Mouse (Mus musculus) kidney, adult 10 weeks (tissue): Measurements from ENCODE around the gene Ms4a4d. TPM values are rescaled to one million over a fixed set of nuclear protein-coding genes. Genes with fewer than 3 reads are reported as not detected.

Experiments
- polyA plus RNA-seq: library from polyadenylated mRNA; stranded (reverse); fragments of 350-450 nt; fragmentation: Illumina TruSeq; extraction: RNeasy Lipid Tissue Mini Kit (QIAGEN cat#74804); gene quantifications from one replicate; pipeline ENCODE4 v1.2.3, GENCODE M21; 2014; ENCODE audit warnings: low read depth, low replicate concordance

The Ms4a4d gene
- polyA plus RNA-seq: 2.9 TPM

GRCm38 (mm10) chr19:11536593-11536992 is at the start of gene Ms4a4d:
Gene Ms4a4d (plus strand): TSS chr19:11536801.

DNA sequence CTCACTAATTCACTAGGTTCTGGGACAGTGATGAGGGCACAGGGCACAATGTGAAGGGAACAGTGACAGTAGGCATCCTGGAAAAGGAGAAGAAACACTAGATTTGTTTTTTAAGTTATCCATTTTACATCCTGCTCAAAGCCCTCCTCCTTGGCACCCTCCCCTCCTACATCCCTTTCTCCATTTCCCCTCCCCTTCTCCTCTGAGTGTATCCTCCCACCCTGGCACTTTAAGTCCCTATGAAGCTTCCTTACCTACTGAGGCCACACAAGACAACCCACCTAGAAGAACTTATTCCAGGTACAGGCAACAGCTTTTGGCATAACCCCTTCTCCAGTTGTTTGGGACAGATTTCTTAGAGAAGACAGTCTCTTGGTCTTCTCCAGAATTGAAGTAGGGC is 20.4 kb upstream of the Ms4a4d start, which contains the start of gene Ms4a6b:
TSS of gene Ms4a6b (plus strand) at position 267 of the 400 bp plus-strand sequence.

GRCm38 (mm10) chr19:11604603-11605002 is 68.0 kb downstream of the Ms4a4d start, which contains the start of gene Ms4a6d:
Gene Ms4a6d (minus strand): TSS chr19:11604849.

Other genes starting within 250 kb of the Ms4a4d start
- 0.53 TPM for gene Ms4a14, start 222.3 kb upstream of the Ms4a4d start, polyA plus RNA-seq
- gene Ms4a7, start 200.7 kb upstream of the Ms4a4d start, polyA plus RNA-seq: 3.0 TPM
- gene Ms4a4a, start 161.3 kb upstream of the Ms4a4d start, polyA plus RNA-seq: 0.61 TPM
- 1.3 TPM for gene Ms4a4c, start 132.0 kb upstream of the Ms4a4d start, polyA plus RNA-seq
- gene Ms4a4b, start 93.2 kb upstream of the Ms4a4d start, polyA plus RNA-seq: 1.1 TPM
- gene Ms4a6c, start 67.4 kb upstream of the Ms4a4d start, polyA plus RNA-seq: 4.2 TPM
- not detected for gene Gm8369, start 50.9 kb upstream of the Ms4a4d start, polyA plus RNA-seq
- gene Ms4a6b, start 20.3 kb upstream of the Ms4a4d start, polyA plus RNA-seq: 2.7 TPM
- 0.97 TPM for gene Ms4a6d, start 68.0 kb downstream of the Ms4a4d start, polyA plus RNA-seq
- 5.0 TPM for gene Ms4a2, start 86.9 kb downstream of the Ms4a4d start, polyA plus RNA-seq
- not detected for gene Ms4a3, start 104.0 kb downstream of the Ms4a4d start, polyA plus RNA-seq
- gene Oosp2, start 123.8 kb downstream of the Ms4a4d start, polyA plus RNA-seq: not detected
- gene Oosp1, start 154.3 kb downstream of the Ms4a4d start, polyA plus RNA-seq: not detected
- gene Oosp3, start 160.3 kb downstream of the Ms4a4d start, polyA plus RNA-seq: not detected
- not detected for gene Gif, start 210.8 kb downstream of the Ms4a4d start, polyA plus RNA-seq
- gene Mrpl16, start 233.6 kb downstream of the Ms4a4d start, polyA plus RNA-seq: 54.7 TPM